Mouse (Mus musculus) right cerebral cortex, adult 2 months (tissue): ENCODE measurements around the gene Pop7.

Experiments
- DNase-seq, 2 experiments: peaks; one replicate each; pipeline ENCODE4 v3.0.0; 2021 to 2022; ENCODE audit warnings: low spot score in 2 of 2

Pop7 gene

DNA sequence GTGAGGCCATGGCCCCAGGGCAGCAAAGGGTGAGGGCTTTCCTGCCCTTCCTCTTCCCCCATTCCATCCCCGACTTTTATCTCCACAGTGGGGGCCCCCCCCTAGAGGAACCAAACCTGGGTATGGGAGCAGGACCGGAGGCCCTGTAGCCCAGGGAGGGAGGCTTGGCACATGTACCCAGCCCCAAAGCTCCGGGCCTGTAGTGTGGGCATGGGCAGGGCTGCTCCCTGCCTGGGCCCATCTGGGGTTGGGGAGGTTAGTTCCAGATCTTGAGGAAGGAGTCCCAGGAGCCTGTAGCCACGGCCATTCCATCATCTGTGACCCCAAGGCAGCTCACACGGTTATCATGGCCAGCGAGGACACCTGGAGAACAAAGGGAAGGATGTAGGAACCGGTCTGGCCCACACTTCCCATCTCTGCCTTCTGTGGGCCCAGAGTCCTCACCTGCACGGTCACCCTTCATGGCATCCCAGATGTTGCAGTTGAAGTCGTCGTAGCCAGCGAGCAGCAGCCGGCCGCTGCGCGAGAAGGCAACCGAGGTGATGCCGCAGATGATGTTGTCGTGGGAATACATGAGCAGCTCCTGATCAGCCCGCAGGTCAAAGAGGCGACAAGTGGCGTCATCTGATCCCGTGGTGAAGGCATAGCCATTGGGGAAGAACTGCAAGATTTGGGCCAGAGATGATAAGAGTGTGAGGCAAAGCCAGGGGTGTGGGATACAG lies 26.1 kb upstream of the Pop7 start:
- DNase-seq: peak in 1 of 2 experiments; percentile 10

GRCm38 (mm10) chr5:137527413-137527812 lies 25.1 kb upstream of the Pop7 start:
- DNase-seq: no peak

GRCm38 (mm10) chr5:137526192-137526936 lies 24.0 kb upstream of the Pop7 start:
- DNase-seq: peak in 1 of 2 experiments; percentile 51

DNA sequence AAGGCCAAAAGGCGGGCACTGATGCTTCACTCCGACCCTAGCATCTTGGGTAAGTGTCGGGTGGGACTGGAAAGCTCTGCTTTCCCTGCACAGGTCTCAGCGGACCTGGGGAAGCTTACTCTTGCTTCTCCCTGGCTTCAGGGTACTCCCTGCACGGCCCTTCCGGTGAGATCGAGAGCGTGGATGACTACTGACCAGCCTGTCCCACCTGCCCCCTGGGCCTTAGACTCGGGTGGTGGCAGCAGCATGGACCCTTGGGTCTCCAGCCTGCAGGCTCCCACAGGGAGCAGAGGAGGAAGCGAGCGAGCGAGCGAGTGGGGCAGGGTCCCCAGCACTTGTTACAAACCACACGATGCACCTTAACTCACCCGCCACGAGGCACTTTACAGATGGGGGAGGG lies 23.2 kb upstream of the Pop7 start:
- DNase-seq: no peak

- no peak for DNase-seq
These were observed 22.4 kb upstream of the Pop7 start for GRCm38 (mm10) chr5:137524671-137525070.

DNA sequence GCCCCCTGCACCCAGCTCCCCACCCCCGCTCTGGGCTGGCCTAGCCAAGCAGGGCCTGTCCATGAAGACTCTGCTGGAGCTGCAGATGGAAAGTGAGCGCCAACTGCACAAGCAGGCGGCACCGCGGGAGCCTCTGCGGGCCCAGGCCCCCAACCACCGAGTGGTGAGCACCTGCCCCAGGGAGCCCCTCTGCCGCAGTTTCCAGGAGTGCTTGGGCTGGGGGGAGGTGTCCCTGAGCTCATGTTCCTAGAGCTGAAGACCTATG lies 21.9 kb upstream of the Pop7 start:
- DNase-seq: no peak

- DNase-seq: no peak
These were observed 21.3 kb upstream of the Pop7 start for GRCm38 (mm10) chr5:137523396-137524250.

DNA sequence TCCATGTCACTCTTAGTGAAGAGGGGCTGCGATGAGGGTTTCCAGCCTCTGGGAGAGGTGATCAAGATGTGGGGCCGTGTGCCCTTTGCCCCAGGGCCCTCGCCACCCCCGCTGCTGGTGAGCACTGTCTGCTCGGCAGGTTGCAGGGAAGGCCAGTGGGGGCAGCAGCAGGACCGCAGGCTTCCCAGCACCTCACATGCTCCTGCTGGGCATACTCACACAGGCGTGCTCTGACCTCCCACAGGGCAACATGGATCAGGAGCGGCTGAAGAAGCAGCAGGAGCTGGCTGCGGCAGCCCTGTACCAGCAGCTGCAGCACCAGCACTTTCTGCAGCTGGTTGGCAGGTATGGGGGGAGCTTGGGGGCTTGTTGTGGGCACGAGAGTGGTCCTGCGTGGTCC lies 20.4 kb upstream of the Pop7 start:
- DNase-seq: no peak

GRCm38 (mm10) chr5:137521861-137522260 lies 19.5 kb upstream of the Pop7 start:
- DNase-seq: no peak

GRCm38 (mm10) chr5:137519691-137520550 lies 17.6 kb upstream of the Pop7 start:
- DNase-seq: no peak

DNA sequence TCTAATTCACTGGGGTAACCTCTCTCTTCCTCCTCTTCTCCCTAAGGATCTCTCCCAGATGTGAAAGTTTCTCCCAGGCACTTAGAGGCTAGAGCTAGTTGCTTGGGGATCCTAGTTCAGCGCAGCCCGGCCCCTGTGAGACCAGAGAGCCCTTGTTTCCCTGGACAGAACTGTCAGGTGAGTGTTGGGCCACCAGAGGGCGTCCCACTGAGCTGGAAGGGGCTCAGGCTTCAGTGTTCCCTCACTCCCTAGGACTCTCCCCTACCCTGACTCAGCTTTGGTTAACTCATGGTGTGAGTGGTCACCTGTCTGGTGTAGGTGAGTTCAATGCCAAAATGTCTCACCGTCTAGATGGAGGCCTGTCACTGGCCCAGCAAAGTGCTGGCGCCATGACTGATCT lies 16.1 kb upstream of the Pop7 start, which contains the start of gene Gigyf1:
Gigyf1 (plus strand) TSS at position 113 of the 400 bp plus-strand sequence.
- DNase-seq: no peak

DNA sequence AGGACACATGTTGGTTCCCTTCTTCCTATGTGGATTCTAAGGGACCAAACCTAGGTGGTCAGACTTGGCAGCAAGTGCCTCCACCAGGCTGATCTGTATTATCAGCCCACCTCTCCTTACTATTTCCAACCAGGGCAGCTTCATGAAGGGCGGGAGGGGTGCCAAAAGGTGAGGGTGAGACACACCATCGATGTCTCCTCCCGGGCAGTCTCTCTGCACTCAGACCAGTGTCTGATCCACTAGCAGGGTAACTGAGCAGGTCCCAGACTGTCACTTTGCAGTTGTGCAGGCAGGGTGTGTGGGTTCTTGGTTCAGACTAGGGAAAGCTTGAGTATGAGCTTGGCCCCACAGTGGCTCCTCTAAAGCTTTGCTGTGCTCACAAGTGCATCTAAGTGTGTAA lies 12.5 kb upstream of the Pop7 start:
- DNase-seq: no peak

DNA sequence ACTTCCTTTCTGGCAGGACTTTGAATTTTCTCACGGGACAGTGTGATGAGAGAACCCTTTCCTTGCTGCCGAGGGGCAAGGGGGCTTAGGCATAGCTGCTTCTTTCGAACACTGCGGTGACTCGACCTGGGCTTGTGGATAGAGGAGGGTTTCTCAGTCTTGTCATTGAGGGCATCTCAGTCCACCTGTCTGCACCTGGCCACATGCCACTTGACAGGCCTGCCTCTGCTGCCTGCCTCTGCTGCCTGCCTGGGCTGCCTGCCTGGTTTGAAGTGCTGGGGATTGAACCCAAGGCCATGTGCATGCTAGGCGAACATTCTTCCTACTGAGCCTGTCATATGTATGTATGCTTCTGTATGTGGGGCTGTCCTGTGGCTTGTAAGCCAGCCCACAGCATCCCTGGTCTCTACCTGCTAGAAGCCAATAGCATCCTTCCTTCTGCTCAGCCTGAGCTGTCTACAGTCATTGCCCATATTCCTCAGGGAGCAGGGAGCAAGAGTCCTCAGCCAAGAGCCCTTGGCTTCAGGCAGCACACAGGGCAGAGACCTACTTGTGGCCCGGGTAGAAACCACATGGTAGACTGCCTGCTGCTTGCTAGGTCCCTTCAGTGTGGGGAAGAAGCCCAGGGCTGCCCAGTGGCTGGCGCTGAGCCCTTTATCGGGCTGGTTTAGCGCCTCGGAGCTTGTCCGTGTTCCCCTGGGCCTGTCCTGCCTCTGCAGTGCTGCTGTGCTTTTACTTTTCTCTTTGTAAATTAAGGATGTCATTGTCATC lies 11.8 kb upstream of the Pop7 start:
- DNase-seq: no peak

DNA sequence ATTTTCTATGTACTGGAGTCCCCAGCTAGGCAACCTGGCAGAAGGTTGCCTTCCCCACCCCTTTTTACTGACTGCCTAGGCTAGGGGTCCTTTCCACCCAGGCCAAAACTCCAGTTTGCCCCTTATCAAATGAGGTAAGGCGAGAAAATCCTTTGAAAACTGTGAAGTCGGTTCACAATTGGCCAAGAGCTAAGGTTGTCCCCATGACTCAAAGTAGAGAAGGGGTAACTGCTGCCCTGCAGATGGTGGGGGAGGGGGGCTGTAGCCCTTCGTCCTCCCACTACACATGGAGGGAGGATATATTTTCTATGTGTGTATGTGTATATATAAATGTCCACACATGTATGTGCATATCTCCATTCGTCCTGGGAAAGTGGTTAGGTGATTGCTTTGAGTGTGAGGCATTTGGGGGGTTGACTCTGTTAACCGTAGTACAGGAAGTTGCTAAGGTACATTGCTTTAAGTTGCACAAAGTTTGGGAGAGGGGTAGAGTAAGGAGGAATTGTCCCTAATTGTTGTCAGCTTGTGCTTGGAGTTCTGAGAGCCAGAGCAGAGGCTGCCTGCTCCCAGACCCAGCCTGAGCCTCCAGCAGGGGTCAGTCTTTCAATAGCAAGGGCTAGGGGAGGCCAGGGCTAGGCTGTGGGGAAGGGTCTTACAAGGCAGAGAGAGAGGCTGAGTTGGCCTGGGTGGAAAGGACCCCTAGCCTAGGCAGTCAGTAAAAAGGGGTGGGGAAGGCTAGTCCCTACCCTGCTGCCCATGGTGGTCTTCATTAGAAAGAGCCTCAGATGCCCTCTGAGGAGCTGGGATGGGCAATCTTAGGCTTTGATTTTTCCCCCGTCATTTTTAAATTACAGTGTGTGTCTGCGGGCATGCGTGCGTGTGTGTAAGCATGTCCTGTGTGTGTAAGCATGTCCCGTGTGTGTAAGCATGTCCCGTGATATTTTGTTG lies 10.8 kb upstream of the Pop7 start:
- DNase-seq: peak in 1 of 2 experiments; percentile 27

DNA sequence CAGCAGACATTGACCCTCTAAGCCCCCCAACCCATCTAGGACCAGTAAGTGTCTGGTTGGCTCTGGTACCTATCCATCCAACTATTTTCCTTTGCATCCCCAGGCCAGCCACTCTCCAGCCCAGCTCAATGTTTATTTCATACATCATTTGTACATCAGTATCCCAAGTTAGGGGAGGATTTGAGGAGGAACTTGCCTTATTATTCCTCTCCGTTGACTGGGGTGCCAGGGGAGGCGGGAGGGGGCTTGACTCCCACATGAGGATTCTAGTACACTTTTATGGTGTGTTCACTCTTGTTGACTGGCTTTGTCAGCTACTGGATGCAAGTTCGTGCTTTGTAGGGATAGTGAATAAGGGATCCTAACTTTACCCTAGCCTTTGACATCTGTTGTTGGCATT lies 9.4 kb upstream of the Pop7 start:
- no peak for DNase-seq

GRCm38 (mm10) chr5:137510573-137511390 lies 8.5 kb upstream of the Pop7 start:
- no peak for DNase-seq

DNA sequence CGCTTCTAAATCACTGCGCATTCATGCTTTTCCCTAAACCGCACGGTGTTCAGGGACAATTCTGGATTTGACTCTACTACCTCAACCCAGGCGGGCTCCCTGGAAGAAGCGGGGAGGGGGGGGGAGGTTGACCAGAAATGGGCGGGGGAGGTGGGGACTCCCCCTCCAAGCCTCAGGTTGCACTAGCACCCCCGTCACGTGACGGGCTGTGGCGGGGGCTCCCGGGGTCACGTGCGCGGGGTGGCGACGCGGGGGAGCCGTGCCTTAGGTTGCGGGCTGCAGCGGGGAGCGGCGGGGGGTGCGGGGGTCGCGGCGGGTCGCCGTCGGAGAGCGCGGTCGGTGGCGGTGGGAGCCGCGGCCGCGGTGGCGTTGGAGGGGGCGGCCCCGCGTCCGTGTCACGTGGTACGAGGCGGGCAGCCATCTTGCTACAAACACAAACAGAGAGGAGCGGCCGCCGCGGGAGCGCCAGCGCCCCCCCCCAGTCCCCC lies 7.7 kb upstream of the Pop7 start:
- peak in 1 of 2 experiments; percentile 84 for DNase-seq

GRCm38 (mm10) chr5:137504041-137504440 lies 1.7 kb upstream of the Pop7 start:
- no peak for DNase-seq
